Mouse (Mus musculus) layer of hippocampus, postnatal 10 days (tissue): ENCODE results near the gene Wdr25. TPM values are rescaled to one million over a fixed set of nuclear protein-coding genes. Genes with fewer than 3 reads are reported as not detected.

Experiments used
- DNase-seq, 2 experiments: peaks; one replicate each; pipeline ENCODE4 v3.0.0; 2021; ENCODE audit warnings: low spot score in 2 of 2
- total RNA-seq, 2 experiments: library from RNA; stranded (reverse); gene quantifications; 2 replicates each; pipeline ENCODE4 v1.2.3; 2021

The Wdr25 gene
- total RNA-seq, 2 experiments from 2014 or later = 7.1 to 9.0 TPM

- DNase-seq = no peak
These were observed 993 bp downstream of the Wdr25 start for GRCm38 (mm10) chr12:108894432-108894816.

GRCm38 (mm10) chr12:108896006-108896405, 2.6 kb downstream of the Wdr25 start:
- no peak for DNase-seq

- no peak for DNase-seq
These were observed 7.9 kb downstream of the Wdr25 start for GRCm38 (mm10) chr12:108901346-108901745.

GRCm38 (mm10) chr12:108902940-108903339, 9.5 kb downstream of the Wdr25 start:
- DNase-seq = peak; percentile 65 to 73

- DNase-seq = peak; percentile 80 to 82
These were observed 10.3 kb downstream of the Wdr25 start for GRCm38 (mm10) chr12:108903600-108904275.

GRCm38 (mm10) chr12:108904276-108904653, 10.8 kb downstream of the Wdr25 start:
- peak in 1 of 2 experiments; percentile 16 for DNase-seq

GRCm38 (mm10) chr12:108905620-108906302, 12.3 kb downstream of the Wdr25 start:
- DNase-seq = no peak

- no peak for DNase-seq
These were observed 13.0 kb downstream of the Wdr25 start for GRCm38 (mm10) chr12:108906398-108906797.

GRCm38 (mm10) chr12:108909846-108910433, 16.5 kb downstream of the Wdr25 start:
- DNase-seq = no peak

GRCm38 (mm10) chr12:108912442-108912841, 19.0 kb downstream of the Wdr25 start:
- DNase-seq = no peak

- DNase-seq = no peak
These were observed 20.8 kb downstream of the Wdr25 start for GRCm38 (mm10) chr12:108914198-108914597.

- no peak for DNase-seq
These were observed 21.4 kb downstream of the Wdr25 start for GRCm38 (mm10) chr12:108914709-108915340.

- DNase-seq = peak; percentile 33 to 53
These were observed 22.5 kb downstream of the Wdr25 start for GRCm38 (mm10) chr12:108915893-108916292.

- DNase-seq = peak; percentile 65 to 75
These were observed 23.1 kb downstream of the Wdr25 start for GRCm38 (mm10) chr12:108916447-108917042.

GRCm38 (mm10) chr12:108917509-108917908, 24.1 kb downstream of the Wdr25 start:
- DNase-seq = no peak

- DNase-seq = no peak
These were observed 25.3 kb downstream of the Wdr25 start for GRCm38 (mm10) chr12:108918753-108919152.

GRCm38 (mm10) chr12:108926606-108927111, 33.2 kb downstream of the Wdr25 start:
- no peak for DNase-seq

GRCm38 (mm10) chr12:108928249-108928648, 34.8 kb downstream of the Wdr25 start:
- DNase-seq = no peak

GRCm38 (mm10) chr12:108929475-108929874, 36.0 kb downstream of the Wdr25 start:
- no peak for DNase-seq

GRCm38 (mm10) chr12:108931341-108932053, 38.1 kb downstream of the Wdr25 start:
- no peak for DNase-seq

- DNase-seq = no peak
These were observed 38.7 kb downstream of the Wdr25 start for GRCm38 (mm10) chr12:108932113-108932512.
